Mouse (Mus musculus) adrenal gland, postnatal 14 days (tissue): Measurements from ENCODE around the gene Klf7. TPM values are rescaled to one million over a fixed set of nuclear protein-coding genes. Genes with fewer than 3 reads are reported as not detected.

ENCODE experiments used
- DNase-seq: peaks from one replicate; pipeline ENCODE4 v3.0.0; 2021; ENCODE audit warnings: mixed read lengths
- total RNA-seq: library from RNA; stranded (reverse); gene quantifications from 2 replicates; pipeline ENCODE4 v1.2.3, GENCODE M21; 2021

Klf7 gene
- total RNA-seq, 1 experiment from 2014 or later, result 18.3 TPM

GRCm38 (mm10) chr1:64105181-64105646 is 16.9 kb downstream of the Klf7 start:
- no peak for DNase-seq

GRCm38 (mm10) chr1:64104665-64105064 is 17.4 kb downstream of the Klf7 start:
- DNase-seq, result no peak

GRCm38 (mm10) chr1:64101331-64101730 is 20.8 kb downstream of the Klf7 start:
- DNase-seq, result no peak

DNA sequence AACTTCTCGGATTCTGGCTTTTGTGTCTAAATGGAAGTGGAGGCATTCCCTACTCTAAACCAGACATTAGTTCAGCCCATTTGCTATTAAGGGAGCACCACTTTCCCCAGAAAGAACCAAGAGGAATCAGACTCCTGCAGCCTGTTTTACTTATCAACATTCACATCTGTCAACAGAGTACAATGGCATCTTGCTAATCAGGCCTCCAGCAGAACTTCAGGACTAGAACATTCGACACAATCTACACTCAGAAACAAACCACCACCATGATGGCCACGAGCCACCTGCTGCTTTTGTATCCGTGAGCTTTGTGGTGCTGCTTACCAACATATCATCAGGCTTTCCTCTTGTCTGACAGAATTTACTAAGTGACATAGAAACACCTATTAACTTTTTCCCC is 23.3 kb downstream of the Klf7 start:
- no peak for DNase-seq

DNA sequence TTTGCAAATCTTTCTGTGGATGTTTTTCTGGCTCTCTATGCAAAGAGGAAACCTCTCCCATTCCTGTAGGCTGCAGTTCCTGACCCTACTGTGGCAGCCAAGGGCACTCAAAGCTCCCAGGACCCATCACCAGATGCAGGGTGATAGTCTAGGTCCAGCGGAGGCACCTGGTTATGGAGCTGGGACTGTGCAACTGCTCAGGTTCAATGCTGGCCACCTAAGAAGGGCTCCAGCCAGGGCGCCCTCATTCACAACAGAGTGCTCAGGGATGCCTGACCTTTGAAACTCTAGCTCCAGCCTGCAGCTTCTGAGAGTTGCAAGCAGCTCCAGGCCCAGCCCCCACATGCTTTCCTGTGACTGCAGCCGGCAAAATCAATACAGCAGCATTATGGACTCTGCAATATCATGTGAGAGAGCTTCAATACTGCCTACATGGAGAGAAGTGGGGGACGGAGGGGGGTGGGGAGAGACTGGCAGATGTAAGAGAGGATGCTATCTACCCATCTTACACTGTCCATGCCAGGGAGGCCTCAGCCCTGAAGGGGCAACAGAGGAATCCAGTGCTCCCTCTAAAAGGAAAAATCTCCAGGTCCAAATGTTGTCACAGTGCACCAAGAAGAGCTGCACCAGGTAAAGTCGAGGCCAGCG is 24.3 kb downstream of the Klf7 start:
- peak; percentile 19 for DNase-seq

GRCm38 (mm10) chr1:64093018-64093417 is 29.1 kb downstream of the Klf7 start:
- no peak for DNase-seq

DNA sequence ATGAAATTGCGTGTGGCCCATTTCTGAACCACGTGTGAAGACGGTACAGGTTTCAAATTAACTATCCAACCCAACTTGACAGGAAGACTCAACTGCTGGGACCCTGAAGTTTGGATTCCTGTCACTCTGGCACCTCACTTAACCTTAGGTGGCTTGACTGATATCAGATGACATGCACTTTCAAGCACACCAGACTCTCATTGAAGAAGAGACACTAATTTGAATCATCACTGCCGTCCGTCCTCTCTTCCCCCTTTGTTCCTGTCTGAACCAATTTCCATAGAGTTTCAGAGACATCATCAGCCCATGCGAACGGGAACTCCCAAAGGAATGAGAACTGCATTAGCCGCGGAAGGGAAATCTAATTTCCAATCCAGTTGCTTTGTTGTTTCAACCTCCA is 30.5 kb downstream of the Klf7 start:
- no peak for DNase-seq

DNA sequence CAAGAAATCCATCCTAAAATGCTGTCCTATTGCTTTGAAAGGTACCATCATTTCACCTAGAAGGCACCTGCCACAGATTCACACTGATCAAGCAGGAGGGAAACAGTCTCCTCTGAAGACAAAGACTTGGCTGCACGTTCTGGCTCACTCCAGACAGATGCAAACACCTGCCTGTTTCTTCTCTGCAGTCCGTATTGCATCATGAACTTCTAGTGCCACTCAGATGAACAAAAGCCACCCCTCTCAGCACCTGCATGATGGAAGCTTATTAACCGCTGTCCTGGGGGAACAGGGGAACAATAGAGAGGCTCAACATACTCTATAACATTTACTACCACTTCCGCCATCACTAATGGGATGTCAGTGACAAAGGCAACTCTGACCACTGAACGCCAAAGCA is 31.5 kb downstream of the Klf7 start:
- no peak for DNase-seq

GRCm38 (mm10) chr1:64089691-64090090 is 32.4 kb downstream of the Klf7 start:
- no peak for DNase-seq

DNA sequence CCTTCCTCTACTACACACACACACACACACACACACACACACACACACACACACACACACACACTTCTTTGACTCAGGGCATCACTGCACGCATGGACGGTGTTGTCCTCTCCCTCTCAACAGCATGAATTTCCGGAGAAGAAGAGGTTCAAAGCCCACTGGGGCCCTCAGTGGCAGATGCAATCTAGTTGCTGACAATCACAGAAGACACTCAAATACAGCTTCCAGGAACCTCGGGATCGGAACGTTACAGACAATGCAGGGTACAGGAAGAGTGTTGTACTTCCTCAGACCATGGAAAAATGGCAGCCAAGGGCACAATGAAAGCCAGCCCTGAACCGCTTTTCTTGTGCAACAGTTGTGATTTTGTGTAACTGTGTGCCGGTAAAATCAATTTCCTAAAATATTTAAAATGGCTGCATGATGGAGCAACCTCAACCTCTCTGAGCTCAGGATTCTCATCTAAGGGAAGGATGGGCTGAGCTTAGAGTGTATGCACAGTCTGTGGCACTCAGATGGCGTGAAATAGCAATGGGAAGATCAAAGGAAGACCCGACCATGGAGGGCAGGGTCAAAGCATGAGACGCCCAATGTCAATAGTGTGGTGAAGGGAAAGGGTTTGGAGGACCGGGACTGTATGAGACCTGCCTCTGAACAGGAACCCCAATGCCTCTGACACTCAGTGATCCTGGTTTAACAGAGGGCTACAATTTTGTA is 33.3 kb downstream of the Klf7 start:
- peak; percentile 16 for DNase-seq

- peak; percentile 17 for DNase-seq
Measured at GRCm38 (mm10) chr1:64087657-64088603, 34.2 kb downstream of the Klf7 start.

- DNase-seq, result no peak
Measured at GRCm38 (mm10) chr1:64085875-64086274, 36.2 kb downstream of the Klf7 start.

DNA sequence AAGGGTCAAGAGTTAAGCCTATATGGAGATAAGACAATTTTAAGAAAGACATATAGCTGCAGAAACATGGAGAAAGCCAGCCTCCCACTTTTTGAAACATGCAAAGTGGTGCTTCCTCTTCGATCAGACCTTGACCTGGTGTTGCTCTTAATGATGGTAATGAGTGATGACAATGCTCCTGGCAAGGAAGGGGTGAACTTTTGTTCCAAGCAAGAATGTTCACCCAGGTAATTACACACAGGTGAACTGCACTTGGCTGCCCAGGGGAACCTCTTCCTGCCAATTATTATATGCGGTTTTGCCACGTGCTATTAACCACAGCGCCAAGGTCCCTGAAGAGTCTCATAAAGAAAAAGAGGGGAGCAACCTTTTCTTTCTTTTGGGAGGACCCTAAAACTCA is 36.7 kb downstream of the Klf7 start:
- DNase-seq, result no peak

- no peak for DNase-seq
Measured at GRCm38 (mm10) chr1:64084706-64085105, 37.4 kb downstream of the Klf7 start.

DNA sequence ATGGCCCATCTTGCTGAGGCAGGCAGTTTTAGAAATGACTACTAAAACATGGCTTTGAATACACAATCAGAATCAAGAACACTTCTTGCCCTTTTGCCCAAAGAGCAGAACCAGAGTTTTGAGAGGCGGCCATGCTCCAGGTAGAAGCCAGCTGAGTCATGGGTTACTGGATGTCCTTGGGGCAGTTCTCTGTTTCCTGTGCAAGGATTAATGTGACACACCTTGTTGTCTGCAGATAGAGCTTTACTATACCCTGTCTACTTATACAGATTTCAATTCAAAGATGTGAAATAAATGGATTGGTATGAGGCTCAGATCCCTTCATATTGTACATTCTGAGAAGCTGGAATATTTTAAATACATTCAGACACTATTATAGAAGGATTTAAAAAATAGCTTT is 40.3 kb downstream of the Klf7 start:
- DNase-seq, result no peak

GRCm38 (mm10) chr1:64081217-64081616 is 40.9 kb downstream of the Klf7 start:
- no peak for DNase-seq

GRCm38 (mm10) chr1:64080263-64080662 is 41.8 kb downstream of the Klf7 start:
- no peak for DNase-seq

DNA sequence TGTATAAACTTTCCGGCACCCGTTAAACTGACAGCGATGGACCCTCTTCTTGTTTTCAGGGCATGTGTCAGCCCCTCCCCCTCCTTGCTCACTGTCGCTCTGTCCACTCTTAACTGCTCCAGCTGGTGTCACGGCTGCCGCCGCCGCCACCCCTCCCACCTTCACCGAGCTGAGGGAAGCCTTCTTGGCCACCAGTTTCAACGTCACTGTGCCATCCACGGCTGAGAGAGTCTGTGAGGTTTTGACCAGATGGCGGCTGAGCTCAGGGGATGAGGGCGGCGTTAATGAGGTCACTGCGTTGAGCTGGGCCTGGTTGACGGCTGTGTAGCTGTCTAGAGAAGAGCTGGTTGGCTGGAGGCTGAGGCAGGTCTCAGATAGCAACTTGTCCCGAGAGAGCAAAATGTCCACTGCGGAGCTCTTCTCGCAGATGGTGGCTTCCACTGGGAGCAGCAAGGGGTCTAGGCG is 43.3 kb downstream of the Klf7 start:
- DNase-seq, result no peak

- DNase-seq, result peak; percentile 18
Measured at GRCm38 (mm10) chr1:64078011-64078746, 43.9 kb downstream of the Klf7 start.

GRCm38 (mm10) chr1:64074051-64074450 is 48.0 kb downstream of the Klf7 start:
- no peak for DNase-seq

DNA sequence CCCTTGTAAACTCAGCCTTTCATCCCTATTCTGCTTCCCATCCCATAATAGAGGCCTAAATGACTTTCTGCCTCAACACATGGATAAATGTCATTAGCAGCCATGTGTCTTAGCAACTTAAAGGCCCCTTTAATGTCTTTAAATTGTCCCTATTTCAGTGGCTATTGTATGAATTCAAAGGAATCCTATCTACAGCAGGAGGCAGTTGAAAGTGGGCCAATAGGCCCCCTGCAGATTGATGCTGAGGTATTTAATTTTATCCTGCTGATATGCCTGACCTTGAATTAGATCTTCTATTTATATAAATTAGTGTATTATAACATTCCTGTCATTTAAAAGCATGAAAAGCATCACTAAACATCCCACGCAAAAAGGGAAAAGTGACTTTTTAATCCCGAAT is 51.1 kb downstream of the Klf7 start:
- no peak for DNase-seq
